Mouse (Mus musculus) R1 (cell line): ENCODE data around the gene Gucd1.
"Not testable (repeated sequence)": the region's sequence is repeated elsewhere in the genome, so short reads cannot be mapped to it uniquely, and the experiment has no call there.

Experiments used
- DNase-seq: peaks from one replicate; pipeline ENCODE4 v3.0.0-alpha.2; 2018; ENCODE audit warnings: low read depth, low spot score

Gene Gucd1

GRCm38 (mm10) chr10:75438132-75438810, 79.5 kb downstream of the Gucd1 start:
- no peak for DNase-seq

GRCm38 (mm10) chr10:75437284-75437683, 80.5 kb downstream of the Gucd1 start:
- DNase-seq: no peak

- peak; percentile 79 for DNase-seq
These were observed 81.1 kb downstream of the Gucd1 start for GRCm38 (mm10) chr10:75436604-75437217.

DNA sequence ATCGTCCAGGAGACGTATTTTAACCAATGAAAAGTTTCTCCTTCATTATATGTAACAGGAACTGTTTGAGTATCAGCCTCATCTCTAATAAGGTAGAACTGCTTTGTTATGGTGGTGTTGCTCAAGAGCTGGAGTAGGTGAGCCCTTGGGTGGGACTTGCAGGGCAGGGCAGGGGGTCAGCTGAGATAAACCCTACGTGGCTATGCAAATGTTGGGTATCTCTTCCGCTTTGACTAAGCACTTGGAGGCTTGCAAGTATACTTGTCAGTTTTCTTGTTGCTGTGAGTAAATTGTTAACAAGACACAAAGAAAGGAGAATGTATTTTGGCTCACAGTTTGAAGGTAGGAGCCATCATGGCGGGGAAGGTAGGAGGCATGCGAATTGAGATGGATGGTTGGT, 87.1 kb downstream of the Gucd1 start:
- no peak for DNase-seq

- no peak for DNase-seq
These were observed 87.6 kb downstream of the Gucd1 start for GRCm38 (mm10) chr10:75430147-75430537.

GRCm38 (mm10) chr10:75429522-75430146, 88.1 kb downstream of the Gucd1 start:
- DNase-seq: peak; percentile 23

DNA sequence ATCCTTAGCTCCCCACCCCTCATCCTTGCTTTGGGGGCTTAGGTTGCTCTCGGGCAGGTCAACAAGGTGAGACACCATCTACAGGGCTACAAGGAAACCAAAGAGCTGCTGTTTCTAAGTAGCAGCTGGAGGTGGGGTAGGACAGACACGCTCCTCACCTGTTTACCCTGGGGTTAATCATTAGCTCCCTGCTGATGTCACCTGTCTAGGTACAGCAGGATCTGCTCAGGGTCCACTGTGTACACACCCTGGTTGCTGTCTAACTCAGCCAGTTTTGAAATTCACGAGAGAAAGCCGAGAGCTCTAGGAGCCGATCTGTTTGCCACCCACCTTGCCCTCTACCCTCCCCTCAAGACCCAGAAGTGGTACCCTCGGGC, 88.8 kb downstream of the Gucd1 start:
- DNase-seq: no peak

DNA sequence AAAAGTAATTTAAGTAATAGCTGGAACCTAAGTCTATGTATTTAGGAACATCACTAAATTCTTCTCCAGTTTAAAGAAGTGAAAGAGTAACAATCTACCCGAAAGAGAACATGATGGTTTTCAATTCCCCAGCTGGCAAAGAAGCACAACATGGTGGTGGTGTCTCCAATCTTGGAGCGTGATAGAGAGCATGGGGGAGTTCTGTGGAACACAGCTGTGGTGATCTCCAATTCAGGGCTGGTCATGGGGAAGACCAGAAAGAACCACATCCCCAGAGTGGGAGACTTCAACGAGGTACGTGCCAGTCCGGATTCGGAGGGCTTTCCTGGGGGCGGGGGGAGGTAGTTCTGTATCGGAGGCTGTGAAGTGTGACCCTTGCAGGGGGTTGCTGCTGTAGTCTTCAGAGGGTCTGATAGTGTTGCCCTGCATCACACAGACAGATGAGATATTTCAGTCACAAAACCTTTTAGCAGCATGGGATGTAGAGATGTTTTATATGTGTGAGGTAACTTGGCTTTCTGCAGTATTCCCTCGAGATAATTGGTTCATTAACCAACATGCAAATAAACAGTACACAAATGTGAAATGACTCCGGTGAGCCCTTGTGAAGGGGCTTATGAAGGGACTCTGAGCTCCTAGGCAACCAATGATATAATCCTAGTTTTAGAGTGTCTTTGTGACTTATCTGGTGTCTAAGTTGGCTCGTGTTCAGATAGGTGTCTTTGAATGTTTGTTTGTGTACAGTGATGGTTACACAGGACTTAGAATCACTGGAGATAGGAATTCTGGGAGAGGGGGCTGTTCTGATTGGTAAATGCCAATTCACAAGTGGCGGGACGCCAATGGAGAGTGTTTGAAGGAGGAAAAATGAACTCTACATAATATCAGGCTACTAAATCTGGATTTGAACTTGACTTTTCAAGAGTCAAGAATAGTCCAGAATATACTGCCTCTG, 89.4 kb downstream of the Gucd1 start:
- DNase-seq: no peak

DNA sequence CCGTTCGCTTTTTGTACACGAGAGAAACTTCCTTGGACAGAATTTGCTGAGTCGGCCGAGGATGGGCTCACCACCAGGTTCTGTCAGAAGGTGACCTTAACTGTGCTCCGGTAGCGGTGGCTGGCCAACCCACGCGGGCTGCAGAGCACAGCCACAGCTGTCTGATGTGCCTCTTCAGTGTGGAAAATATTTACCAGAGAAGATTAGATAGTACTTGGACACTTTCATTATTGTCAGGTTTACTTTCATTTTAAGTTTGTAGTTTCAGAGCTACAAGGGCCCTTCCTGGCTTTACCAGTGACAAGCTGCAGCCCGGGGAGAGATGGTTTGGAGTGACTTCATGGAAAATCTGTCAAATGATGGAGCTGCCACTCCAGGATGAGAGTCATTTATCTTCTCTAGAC, 93.3 kb downstream of the Gucd1 start:
- DNase-seq: no peak

DNA sequence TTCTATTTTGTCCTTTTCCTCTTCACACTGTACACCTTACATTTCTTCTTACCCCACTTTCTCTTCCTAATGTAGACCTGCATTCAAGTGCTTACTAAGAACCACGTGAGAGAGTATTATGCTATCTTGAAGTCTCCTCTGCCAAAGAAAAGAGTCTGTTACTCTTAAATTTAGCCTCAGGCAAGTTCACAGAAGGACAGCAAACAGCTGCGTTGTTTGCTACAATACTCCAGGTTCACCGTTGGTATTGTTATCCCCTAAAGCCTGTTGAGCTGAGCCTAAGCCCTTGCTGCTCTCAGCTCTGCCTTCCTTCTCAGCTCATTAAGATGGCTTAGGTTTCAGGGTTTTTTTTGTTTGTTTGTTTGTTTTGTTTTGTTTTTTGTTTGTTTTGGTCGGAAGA, 99.0 kb downstream of the Gucd1 start:
- no peak for DNase-seq

GRCm38 (mm10) chr10:75417363-75418042, 100.3 kb downstream of the Gucd1 start:
- peak; percentile 49 for DNase-seq

- no peak for DNase-seq
These were observed 102.8 kb downstream of the Gucd1 start for GRCm38 (mm10) chr10:75414925-75415324.

DNA sequence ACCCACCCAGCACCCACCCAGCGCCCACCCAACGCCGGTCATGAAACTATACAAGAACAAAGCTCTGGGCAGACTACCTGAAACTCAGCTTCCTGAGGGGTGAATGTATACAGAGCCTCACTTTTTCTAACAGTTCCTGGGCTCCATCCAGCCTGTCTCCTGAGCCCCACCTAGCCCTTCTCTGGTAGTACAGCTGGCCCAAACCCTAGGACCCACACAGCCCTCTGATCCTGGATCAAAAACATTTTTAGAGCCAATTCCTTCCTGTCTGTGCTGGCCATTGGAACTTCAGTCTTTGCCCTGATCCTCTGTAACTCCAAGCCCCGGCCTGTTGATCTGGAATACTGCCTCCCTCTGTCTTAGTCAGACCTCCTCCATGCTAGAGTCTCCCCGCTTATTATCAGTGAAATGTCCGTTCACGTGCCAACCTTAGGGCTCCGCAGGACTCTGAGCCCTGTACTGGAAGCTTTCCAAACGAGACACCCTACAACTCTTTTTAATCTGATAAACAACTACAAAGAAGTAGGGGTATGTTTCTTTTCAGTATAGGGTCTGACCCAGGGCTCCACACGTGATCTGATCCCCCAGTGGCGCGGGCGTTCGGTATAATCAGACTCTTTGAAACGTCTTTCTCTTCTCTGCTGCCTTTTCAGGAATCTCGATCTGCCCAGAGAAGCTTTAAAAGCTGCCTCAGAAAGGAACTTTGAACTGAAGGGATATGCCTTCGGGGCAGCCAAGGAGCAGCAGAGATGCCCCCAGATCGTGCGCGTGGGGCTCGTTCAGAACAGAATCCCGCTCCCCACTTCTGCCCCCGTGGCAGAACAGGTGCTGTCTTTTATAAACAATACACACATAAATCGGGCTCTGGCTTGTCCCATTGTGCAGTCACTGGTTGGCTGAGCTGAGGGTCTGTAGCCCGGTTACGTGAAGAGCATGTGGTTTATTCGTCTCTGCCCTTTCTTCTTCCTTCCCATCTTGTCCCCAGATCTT, 105.4 kb downstream of the Gucd1 start:
- DNase-seq: no peak

- not testable (repeated sequence) for DNase-seq
These were observed 106.2 kb downstream of the Gucd1 start for GRCm38 (mm10) chr10:75411343-75412113.

DNA sequence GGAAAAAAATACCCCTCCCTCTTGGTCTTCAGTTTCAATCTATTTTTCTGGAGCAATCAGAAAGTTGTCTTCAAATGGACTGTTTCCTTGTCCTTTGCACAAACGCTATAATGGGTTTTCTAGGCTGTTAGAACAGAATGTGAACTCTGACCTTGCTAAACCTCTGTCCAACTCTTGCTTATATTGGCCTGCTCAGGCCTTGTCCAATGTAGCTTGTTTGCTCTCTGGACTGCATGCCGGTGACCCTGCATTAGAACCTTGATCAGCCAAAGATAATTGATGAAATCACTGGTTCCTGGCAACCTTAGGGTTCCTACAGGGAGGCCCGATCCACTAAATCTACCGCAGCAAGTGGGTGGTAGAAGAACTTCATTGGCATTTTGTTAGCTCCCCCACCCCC, 110.0 kb downstream of the Gucd1 start:
- DNase-seq: no peak

DNA sequence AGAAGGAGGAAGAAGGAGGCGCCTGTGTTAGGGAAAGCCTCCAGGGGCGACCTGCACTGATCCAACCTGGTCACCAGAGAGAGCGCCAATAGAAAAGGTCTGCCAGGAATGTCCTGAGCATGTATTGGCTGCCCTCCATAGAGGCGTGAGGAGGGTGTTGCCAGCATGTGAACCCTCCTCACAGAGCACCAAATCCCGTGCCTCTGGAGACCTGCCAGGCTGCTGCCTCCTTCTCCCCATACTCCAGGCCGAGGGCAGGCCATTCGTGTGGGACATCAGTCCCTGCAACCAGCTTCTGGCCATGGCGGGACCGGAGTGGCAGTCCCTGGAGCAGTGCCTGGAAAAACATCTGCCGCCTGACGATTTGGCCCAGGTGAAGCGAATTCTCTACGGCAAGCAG, 111.0 kb downstream of the Gucd1 start:
- DNase-seq: peak; percentile 64

DNA sequence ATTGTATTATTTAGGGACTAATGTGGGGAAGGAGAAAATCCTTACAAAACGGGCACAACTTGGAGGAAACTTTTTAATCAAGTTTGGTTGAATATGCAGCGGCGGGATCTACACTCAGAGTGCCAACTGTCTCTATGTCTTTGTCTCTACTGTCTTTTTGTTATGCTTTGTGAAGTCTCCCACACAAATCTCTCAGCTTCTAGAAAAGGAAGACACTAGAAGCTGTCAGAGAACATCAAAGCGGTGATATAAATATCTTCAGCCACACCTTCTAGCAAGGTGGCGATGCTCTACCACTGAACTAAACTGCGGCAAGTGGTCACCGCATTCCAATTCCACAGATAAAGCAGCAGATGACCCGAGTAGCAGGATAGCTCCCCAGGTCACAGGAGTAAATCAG, 111.9 kb downstream of the Gucd1 start:
- no peak for DNase-seq

- DNase-seq: no peak
These were observed 116.8 kb downstream of the Gucd1 start, which contains the start of gene Upb1 for GRCm38 (mm10) chr10:75400958-75401357. Gene Upb1 (plus strand): TSS chr10:75401115.

DNA sequence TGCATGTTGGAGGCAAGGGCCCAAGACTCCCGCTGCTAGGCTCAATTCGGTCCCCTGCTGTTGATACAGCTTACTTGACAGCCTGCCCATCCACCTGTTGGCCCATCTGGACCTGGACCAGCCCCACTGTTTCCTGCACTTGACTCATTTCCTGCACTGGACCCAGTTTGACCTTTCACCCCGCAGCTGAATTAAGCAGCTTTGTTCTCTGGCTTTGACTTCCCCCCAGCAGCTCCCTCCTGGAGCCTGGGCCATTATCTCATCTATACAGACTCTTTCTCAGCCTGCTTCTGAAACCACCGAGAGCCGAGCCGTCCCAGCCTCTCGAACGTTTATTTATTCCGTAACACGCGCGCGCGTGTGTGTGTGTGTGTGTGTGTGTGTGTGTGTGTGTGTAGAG, 120.8 kb downstream of the Gucd1 start:
- DNase-seq: peak; percentile 70
